Mouse (Mus musculus) spleen, adult 2 months (tissue): ENCODE measurements around the gene Mob1b.

ENCODE experiments used
- CTCF ChIP-seq: fragments of 200-500 bp; IDR thresholded peaks from 2 replicates; pipeline ENCODE4 v1.5.1; 2011; ENCODE audit warnings: mild to moderate bottlenecking, inconsistent platforms; ENCODE audit not compliant: insufficient read depth, insufficient read length, insufficient replicate concordance; ENCODE audit errors: extremely low read depth
- POLR2A ChIP-seq: fragments of 200-500 bp; IDR thresholded peaks from 2 replicates; pipeline ENCODE4 v1.6.1; 2011; ENCODE audit warnings: low read depth, low read length, inconsistent platforms

DNA sequence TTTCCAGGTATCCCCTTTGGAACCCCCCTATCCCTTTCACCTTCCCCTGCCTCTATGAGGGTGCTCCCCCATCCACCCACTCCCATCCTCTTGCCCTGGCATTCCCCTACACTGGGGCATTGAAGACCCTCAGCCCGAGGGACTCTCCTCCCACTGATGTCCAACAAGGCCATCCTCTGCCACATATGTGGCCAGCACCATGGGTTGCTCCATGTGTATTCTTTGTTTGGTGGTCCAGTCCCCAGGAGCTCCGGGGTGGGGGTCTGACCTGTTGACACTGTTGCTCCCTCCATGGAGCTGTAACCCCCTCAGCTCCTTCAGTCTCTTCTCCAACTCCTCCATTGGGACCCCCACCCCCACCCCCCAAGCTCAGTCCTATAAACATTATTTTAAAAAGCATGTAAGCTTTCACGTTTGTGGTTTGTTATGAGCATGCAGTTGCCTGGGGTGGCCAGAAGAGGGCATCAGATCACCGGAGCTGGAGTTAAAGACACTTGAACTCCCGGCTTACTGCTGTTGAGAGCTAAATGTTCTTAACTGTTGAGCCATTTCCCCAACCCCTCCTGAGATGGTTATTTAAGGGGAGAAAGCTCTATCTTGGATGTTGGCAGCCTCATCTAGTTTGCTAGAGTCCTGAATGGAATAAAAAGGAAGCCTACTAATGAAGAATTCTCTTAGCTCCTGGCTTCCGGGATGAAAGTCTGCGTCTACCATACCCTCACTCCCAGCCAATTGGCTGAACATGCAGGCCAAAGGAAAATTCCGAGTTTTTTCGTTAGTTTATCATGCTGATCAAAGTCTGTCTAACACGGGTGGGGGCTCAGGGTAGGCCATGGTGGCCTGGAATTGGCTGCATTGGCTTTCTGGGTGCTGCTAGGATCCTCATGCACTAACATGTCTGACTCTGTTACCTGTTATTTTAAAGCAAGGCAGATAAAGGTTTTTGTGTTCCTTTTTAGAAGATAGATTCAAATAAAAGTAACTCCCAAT is 70.9 kb downstream of the Mob1b start:
- TF ChIP-seq POLR2A: no peak
- TF ChIP-seq CTCF: peak; percentile 69; the same call in 1 of the 2 replicates
